Mouse (Mus musculus): Measurements from ENCODE around the gene Alg14. TPM values are rescaled to one million over a fixed set of nuclear protein-coding genes. Genes with fewer than 3 reads are reported as not detected.

Gene Alg14
- polyA plus RNA-seq, 1 experiment, result 14.5 TPM

DNA sequence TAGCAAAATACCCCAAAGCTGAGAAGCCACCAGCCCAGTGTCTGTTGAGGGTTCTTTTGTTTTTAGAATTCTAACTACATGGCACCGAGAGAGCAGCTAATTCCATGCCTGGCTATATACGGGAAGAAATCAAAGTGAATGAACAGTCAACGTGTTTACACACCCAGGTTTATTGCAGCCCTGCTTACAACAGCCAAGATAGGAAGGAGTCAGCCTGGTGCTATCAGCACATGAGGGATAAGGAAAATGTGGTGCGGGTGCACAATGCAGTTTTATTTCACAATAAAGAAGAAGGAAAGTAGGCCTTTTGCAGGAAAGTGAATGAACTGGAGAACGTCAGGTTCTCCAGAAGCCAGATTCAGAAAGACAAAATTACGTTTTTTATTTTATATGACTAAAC, 119.9 kb downstream of the Alg14 start:
- TF ChIP-seq CTCF (IDR thresholded peaks at IDR 0.05; ENCODE audit: borderline replicate concordance, control insufficient read depth, extremely low read depth, insufficient read depth, low read length, poor library complexity) (no peak), POLR2A (IDR thresholded peaks at IDR 0.05; ENCODE audit: control insufficient read depth, extremely low read depth, insufficient read depth, low read length, poor library complexity) (no peak)
- no peak for DNase-seq
- Histone ChIP-seq H3K4me3 (ENCODE audit: control insufficient read depth, insufficient read depth, low read length) (no peak overlapping the region), H3K27me3 (ENCODE audit: control insufficient read depth, insufficient read depth, low read length) (no peaks in the 10 kb centered on the region), H3K4me1 (replicated peaks; ENCODE audit: control insufficient read depth, insufficient read depth, low read length) (no peaks in the 10 kb centered on the region), H3K36me3 (ENCODE audit: control insufficient read depth, insufficient read depth, low read length) (no peaks in the 10 kb centered on the region), H3K27ac (ENCODE audit: control insufficient read depth, insufficient read depth, low read length) (no peak overlapping the region)
- WGBS, result 96% methylated on average over 6 of the region's 6 CpGs

Other genes with a start within 250 kb of the Alg14 start
- 1.8 and 2.4 TPM in 2 replicates for gene Rwdd3, start 120.1 kb upstream of the Alg14 start, polyA plus RNA-seq (2012; rRNA removed)
- gene Tmem56, start 8.7 kb upstream of the Alg14 start, polyA plus RNA-seq (2012; rRNA removed), result 0.18 and 0.20 TPM in 2 replicates
- 199 and 212 TPM in 2 replicates for gene Cnn3, start 134.7 kb downstream of the Alg14 start, polyA plus RNA-seq (2012; rRNA removed)
- 0.69 and 0.82 TPM in 2 replicates for gene Slc44a3, start 240.6 kb downstream of the Alg14 start, polyA plus RNA-seq (2012; rRNA removed)